Mouse (Mus musculus): ENCODE measurements at regions not wholly inside any gene's neighbourhood (a gene's known extent, or its start where the extent isn't known, plus 50 kb on each side); places are given as distances from the start of the nearest gene placed in this dataset.

DNA sequence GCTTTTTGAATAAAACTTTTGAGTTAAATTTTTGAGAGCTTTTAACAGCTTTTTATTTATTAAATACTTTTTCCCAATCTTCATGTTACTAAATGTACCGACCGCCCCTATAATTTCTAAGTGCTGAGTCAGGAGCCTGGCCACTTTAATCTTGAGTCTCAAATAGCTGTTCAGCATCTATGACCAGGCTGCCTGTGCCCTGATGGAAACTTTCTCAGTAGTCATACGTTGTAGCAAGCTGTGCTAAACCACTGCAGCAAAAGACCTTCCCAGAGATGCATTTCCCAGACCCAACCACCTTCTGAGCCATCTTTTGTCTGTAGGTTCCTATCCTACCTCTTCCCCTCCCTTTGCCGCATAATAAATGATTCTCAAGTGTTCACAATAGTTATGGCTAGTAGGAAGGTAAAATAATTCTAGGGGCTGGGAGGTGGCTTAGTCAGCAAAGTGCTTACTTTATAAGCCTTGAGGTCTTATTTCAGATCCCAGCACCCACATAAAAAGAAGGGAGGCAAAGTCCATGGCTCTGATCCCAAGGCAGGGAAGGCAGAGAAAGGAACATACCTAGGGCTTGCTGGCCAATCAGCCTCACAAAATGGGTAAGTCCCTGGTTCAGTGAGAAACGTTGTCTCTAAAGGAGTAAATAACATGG lies 129.5 kb downstream of the Postn start:
- TF ChIP-seq CTCF (conservative IDR thresholded peaks at IDR 0.05; ENCODE audit: insufficient read depth, insufficient read length, low read depth, low read length) (no peak), POLR2A (IDR thresholded peaks at IDR 0.05; ENCODE audit: low read depth, low read length) (no peak)
